Mouse (Mus musculus): ENCODE data around the gene Mbtps2. TPM values are rescaled to one million over a fixed set of nuclear protein-coding genes. Genes with fewer than 3 reads are reported as not detected.

Gene Mbtps2
- total and polyA plus RNA-seq, 3 experiments, result 9.0 to 16.0 (median 12.5) TPM

DNA sequence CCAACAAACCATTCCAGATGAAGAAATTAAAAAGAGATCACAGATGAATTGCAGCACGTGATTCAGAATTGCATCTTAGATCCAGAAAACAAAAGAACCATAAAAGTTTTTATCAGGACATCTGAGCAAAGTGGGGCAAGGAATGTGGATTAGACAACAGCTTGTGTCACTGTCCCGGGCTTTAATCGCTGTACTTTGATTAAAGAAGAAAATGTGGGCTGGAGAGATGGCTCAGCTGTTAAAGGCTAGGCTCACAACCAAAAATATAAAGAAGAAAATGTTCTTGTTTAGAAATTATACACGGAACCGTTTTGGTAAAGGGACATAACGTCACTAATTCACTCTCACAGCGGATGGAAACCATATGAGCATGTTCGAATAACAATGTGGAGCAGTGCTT is 98.5 kb downstream of the Mbtps2 start:
- 76% methylated on average over 8 of the region's 8 CpGs for WGBS
- intact Hi-C loops (cut with DNase I), result no loop called here
- TF ChIP-seq POLR2A (IDR thresholded peaks at IDR 0.05; ENCODE audit: insufficient read depth, low read depth, low read length) (no peak), EP300 (IDR thresholded peaks at IDR 0.05; ENCODE audit: insufficient read depth, low read depth, low read length) (no peak), CTCF (IDR thresholded peaks at IDR 0.05) (no peak)
- Histone ChIP-seq H3K36me3 (ENCODE audit: control insufficient read depth, insufficient read depth, low read length) (no peaks in the 10 kb centered on the region), H3K27ac (no peak overlapping the region), H3K9ac (ENCODE audit: low read depth, low read length) (no peak overlapping the region), H3K4me1 (ENCODE audit: control insufficient read depth, insufficient read depth, low read length) (no peaks in the 10 kb centered on the region), H3K79me2 (replicated peaks; ENCODE audit: control insufficient read depth, insufficient read depth, low read length) (no peaks in the 10 kb centered on the region), H3K27me3 (ENCODE audit: control insufficient read depth, insufficient read depth, low read length) (no peaks in the 10 kb centered on the region), H3K4me3 (no peak overlapping the region)
- DNase-seq, result no peak

DNA sequence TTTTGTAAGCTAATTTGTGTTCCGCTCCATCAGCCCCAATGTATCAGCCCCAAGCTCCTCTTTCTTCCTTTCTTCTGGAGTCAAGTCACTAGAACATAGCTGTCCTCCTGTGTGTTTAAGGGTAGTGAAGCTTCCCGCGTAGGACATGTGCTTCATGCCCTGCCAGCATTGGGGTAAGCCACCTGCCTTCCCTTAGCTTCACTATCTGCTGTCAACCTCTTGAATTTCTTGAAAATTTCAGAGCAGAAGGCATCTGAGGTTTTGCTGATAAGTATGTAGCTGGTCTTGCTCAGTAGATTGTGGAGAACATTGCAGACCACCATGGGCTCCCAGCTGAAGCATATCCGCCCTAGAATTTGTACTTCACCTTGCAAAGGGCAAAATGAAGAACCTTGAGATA is 105.4 kb downstream of the Mbtps2 start:
- intact Hi-C loops (cut with DNase I), result loop anchor here (2.0 kb wide), 1 partner anchor 106 kb away; the partner anchor contains the start of gene Mbtps2
- DNase-seq, result no peak
- Histone ChIP-seq H3K36me3 (ENCODE audit: control insufficient read depth, insufficient read depth, low read length) (no peaks in the 10 kb centered on the region), H3K9ac (ENCODE audit: low read depth, low read length) (no peak overlapping the region), H3K27me3 (ENCODE audit: control insufficient read depth, insufficient read depth, low read length) (no peaks in the 10 kb centered on the region), H3K4me1 (ENCODE audit: control insufficient read depth, insufficient read depth, low read length) (peaks cover 2% of the 10 kb centered on the region; the same call in 1 of the 2 replicates), H3K4me3 (no peak overlapping the region), H3K79me2 (replicated peaks; ENCODE audit: control insufficient read depth, insufficient read depth, low read length) (no peaks in the 10 kb centered on the region), H3K27ac (no peak overlapping the region)
- WGBS, result 87% methylated on average over 4 of the region's 4 CpGs
- TF ChIP-seq POLR2A (IDR thresholded peaks at IDR 0.05; ENCODE audit: insufficient read depth, low read depth, low read length) (no peak), CTCF (IDR thresholded peaks at IDR 0.05) (no peak), EP300 (IDR thresholded peaks at IDR 0.05; ENCODE audit: insufficient read depth, low read depth, low read length) (no peak)

DNA sequence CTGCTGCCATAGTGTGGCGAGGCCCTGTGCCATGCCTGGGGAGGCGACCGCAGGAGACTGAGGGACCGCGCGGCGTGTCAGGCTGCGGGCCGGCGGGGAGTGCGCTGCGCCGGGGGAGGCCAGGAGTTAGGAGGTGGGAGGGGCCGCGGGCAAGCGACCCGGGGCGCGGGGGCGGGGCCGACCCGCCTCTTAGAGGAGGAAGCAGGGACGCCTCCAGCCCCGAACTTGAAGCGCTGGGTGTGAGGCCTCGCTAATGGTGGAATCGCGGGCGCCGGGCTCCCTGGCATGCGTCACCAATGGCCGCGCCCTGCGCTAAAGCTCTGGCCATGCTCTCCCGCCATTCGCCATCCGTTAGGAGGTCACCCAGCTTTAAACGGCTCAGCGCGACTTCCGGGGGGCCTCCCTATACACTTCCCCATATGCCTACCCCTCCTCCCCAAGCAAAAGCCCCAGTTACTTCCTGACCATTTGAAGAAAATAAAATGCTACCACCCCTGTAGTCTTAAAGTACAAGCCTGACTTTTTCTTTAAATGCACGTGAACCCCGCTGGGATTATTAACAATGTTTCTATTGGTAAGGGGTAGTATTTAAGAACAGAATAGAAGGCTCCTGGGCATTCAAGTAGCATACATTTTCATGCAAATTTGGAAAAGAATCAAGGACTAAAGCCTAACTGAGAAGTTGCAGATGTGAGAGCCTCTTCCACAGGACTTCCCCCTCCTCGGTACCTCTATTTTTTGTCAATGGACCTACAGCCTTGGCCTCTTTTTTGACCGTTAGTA is 106.4 kb downstream of the Mbtps2 start, which contains the start of gene Sms:
Sms (minus strand) TSS at position 344 of the 783 bp plus-strand sequence.
- DNase-seq, result peak; percentile 72 to 79
- no peak for TF ChIP-seq POLR2A (IDR thresholded peaks at IDR 0.05; ENCODE audit: insufficient read depth, low read depth, low read length)
- WGBS, result 32% methylated on average over 21 of the region's 45 CpGs
- H3K27ac ChIP-seq, result peak within 1 kb of the TSS; percentile 52; the same call in 1 of the 2 replicates
- H3K4me1 ChIP-seq (ENCODE audit: control insufficient read depth, insufficient read depth, low read length), result peaks cover 2% of the 10 kb centered on the region; the same call in 1 of the 2 replicates
- no peaks in the 10 kb centered on the region for H3K27me3 ChIP-seq (ENCODE audit: control insufficient read depth, insufficient read depth, low read length)
- H3K4me3 ChIP-seq, result peak within 1 kb of the TSS; percentile 59
- no peaks in the 10 kb centered on the region for H3K79me2 ChIP-seq (replicated peaks; ENCODE audit: control insufficient read depth, insufficient read depth, low read length)
- peak within 1 kb of the TSS; percentile 93 for H3K9ac ChIP-seq (ENCODE audit: low read depth, low read length)
- H3K36me3 ChIP-seq (ENCODE audit: control insufficient read depth, insufficient read depth, low read length), result no peaks in the 10 kb centered on the region
- intact Hi-C loops (cut with DNase I), result loop anchor here (2.0 kb wide), 1 partner anchor 107 kb away; the partner anchor contains the start of gene Mbtps2

DNA sequence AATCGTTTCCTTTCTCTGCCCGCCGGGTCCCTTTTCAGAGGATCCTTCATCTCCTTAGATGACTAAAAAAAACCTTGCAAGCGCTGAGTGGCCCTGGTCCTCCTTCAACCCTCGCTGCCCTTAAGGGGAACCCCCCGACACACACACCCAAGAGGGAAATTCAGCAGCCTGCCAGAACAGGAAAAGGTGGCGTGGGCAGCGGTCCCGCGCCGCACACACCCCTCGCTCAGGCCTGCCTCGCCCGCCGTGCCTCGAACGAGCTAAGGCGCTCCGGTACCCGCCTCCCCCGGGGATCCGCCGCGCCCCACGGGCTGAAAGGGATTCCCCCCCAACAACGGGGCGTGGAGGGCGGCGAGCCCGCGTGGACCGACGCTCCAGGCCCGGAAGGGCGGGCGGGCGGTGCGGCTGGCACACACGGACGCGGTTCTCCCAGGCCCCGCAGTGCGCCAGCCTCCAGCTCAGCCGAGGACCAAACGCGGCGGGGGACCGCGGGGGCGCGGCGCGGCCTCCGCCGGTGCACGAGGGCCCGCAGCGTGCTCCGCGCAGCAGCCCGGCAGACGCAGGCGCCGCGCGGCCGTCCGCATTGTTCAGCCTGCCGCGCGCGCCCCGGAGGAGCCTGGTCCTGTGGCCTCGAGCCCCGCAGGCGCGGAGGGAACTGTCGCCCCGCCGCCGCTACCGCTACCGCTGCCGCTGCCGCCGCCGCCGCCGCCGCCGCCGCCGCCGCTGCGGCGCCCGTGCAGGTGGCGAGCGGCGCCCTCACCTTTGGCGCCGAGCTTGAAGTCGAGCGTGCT is 107.2 kb downstream of the Mbtps2 start:
- TF ChIP-seq EP300 (IDR thresholded peaks at IDR 0.05; ENCODE audit: insufficient read depth, low read depth, low read length) (no peak), POLR2A (IDR thresholded peaks at IDR 0.05; ENCODE audit: insufficient read depth, low read depth, low read length) (no peak), CTCF (IDR thresholded peaks at IDR 0.05) (no peak)
- Histone ChIP-seq H3K36me3 (ENCODE audit: control insufficient read depth, insufficient read depth, low read length) (no peaks in the 10 kb centered on the region), H3K4me3 (peak overlapping the region; percentile 59), H3K79me2 (replicated peaks; ENCODE audit: control insufficient read depth, insufficient read depth, low read length) (no peaks in the 10 kb centered on the region), H3K4me1 (ENCODE audit: control insufficient read depth, insufficient read depth, low read length) (peaks cover 2% of the 10 kb centered on the region; the same call in 1 of the 2 replicates), H3K27ac (peak overlapping the region; percentile 41; the same call in 1 of the 2 replicates), H3K9ac (ENCODE audit: low read depth, low read length) (peak overlapping the region; percentile 93), H3K27me3 (ENCODE audit: control insufficient read depth, insufficient read depth, low read length) (no peaks in the 10 kb centered on the region)
- peak; percentile 48 to 50 for DNase-seq
- intact Hi-C loops (cut with DNase I), result no loop called here
- 31% methylated on average over 104 of the region's 104 CpGs for WGBS

DNA sequence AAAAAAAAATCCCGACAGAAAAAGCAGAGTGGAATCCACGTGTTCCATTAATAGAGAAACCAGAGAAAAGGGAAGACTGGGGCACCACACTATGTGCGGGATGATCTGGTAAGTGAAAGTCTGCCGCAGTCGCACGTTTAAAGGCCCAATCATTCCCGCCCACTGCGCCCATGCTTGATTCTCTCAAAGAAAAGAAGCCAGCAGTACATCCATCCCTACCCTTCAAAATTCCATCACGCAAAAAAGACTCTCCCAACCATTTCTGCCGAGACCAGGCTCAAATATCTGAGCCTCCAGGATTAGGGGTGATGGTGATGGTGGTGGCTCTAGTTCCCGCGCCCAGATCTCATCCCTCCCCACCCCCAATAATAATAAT is 107.8 kb downstream of the Mbtps2 start:
- H3K9ac ChIP-seq (ENCODE audit: low read depth, low read length), result no peak overlapping the region; the same call in 1 of the 2 replicates
- H3K4me3 ChIP-seq, result peak overlapping the region; percentile 59
- no peaks in the 10 kb centered on the region for H3K36me3 ChIP-seq (ENCODE audit: control insufficient read depth, insufficient read depth, low read length)
- intact Hi-C loops (cut with DNase I), result no loop called here
- 26% methylated on average over 12 of the region's 12 CpGs for WGBS
- H3K4me1 ChIP-seq (ENCODE audit: control insufficient read depth, insufficient read depth, low read length), result peaks cover 2% of the 10 kb centered on the region; the same call in 1 of the 2 replicates
- DNase-seq, result no peak
- H3K27me3 ChIP-seq (ENCODE audit: control insufficient read depth, insufficient read depth, low read length), result no peaks in the 10 kb centered on the region
- no peaks in the 10 kb centered on the region for H3K79me2 ChIP-seq (replicated peaks; ENCODE audit: control insufficient read depth, insufficient read depth, low read length)
- no peak overlapping the region for H3K27ac ChIP-seq
- TF ChIP-seq EP300 (IDR thresholded peaks at IDR 0.05; ENCODE audit: insufficient read depth, low read depth, low read length) (no peak), CTCF (IDR thresholded peaks at IDR 0.05) (no peak), POLR2A (IDR thresholded peaks at IDR 0.05; ENCODE audit: insufficient read depth, low read depth, low read length) (no peak)
